Mouse (Mus musculus) hindlimb bud, embryonic 11.5 days (tissue): ENCODE results near the gene Baiap2.

Experiments used
- DNase-seq: peaks from one replicate; pipeline ENCODE4 v3.0.0-alpha.2; 2012; ENCODE audit warnings: low read depth, low spot score; ENCODE audit errors: extremely low spot score

The Baiap2 gene

GRCm38 (mm10) chr11:119919432-119919831 lies 23.1 kb upstream of the Baiap2 start:
- no peak for DNase-seq

DNA sequence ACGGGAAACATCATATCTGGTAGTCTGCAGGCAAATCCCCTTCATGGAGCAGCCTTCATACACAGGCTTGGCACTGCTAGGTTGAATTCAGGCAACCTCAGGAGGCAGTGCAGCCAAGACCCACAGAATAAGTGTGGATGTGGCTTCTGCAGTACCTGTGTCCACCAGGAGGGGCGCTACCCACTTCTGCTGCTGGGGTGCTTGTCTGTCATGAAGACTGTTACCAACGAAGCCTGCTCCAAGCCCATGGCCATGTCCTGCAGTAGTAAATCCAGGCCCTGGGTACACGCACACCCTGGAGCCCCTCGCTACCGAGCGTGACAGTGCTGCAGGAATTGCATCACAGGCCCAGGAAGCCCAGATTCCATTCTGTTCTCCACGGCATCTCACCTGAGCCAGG lies 22.7 kb upstream of the Baiap2 start:
- DNase-seq: no peak

DNA sequence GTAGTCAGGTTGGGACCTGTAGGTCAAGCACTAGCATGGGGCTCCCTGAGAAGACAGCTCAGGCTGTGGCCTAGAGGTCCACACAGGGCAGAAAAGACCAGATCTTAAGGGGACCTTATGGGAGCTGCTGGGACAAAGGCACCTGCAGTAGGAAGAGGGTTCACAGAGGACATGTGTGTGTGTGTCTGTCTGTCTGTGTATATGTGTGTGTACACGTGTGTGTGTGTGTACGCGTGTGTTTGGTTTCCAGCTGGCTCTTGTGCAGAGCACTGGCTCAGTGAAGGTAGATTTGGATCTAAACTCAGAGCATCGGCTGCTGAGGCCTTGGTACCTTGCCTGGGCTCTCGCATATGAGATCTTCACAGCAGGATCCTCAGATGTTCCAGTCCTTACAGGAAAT lies 21.9 kb upstream of the Baiap2 start:
- no peak for DNase-seq

DNA sequence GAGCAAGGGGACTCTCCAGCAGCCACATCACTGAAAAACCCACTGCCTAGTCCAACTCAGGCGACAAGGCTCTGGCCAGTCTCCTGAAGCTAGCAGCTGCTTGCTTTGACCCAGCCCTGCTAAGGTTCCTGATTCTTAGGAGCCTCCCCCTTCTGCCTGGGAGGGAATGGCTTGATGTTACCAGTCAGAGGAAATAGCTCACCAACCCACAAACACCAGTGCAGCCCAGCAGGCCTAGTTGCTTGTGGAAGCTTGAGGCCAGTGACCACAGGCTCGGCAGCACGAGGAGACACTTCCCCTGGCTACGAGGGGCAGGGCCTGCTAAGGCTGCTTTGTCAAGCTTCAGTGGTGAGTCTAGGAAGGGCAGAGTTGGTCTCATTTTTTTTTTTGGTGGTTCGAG lies 17.4 kb upstream of the Baiap2 start:
- DNase-seq: no peak

DNA sequence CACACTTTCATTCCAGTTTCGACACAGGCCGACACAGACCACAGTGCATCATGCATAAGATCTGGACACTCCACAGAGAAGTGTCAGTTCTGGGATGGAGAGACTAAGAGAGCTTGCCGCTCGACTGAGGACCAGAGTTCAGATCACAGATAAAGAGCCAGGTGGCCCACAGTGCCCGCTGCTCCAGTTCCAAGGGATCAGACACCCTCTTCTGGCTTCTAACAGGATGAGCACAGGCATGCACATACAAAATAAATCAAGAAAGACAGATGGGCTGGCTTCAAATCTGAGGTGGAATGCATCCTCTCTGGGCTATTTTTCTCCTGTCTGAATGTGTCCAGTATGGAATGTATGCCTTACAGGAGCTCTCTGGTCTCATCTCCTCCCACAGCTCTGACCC lies 15.8 kb upstream of the Baiap2 start:
- DNase-seq: no peak

DNA sequence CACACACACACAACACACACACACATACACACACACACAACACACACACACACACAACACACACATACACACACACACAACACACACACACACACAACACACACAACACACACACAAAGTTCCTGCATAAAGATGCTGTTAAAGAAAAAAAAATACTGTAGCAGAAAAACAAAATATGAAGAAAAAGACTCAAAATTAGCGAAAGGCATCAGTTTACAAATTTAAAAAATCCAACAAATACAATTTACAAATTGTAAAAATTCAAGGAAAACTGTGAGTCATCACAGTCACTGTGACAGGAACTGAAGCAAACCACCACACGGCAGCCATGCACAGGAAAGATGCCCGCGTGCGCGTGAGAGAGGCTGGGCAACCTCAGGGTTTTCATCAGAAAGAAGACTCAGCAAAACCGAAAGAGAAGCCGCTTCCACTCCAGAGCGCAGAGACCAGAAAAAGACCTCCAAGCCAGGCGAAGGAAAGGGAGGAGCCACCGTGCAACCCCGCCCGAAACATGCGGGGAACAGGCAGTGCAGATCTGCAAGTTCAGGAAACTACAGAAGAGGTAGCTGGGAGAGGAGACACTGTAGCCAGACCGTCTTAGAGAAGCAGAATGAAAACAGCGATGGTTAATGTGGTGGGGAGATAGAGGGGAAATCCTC lies 14.4 kb upstream of the Baiap2 start:
- no peak for DNase-seq

- DNase-seq: no peak
Observed at GRCm38 (mm10) chr11:119929603-119930265, 12.8 kb upstream of the Baiap2 start.

DNA sequence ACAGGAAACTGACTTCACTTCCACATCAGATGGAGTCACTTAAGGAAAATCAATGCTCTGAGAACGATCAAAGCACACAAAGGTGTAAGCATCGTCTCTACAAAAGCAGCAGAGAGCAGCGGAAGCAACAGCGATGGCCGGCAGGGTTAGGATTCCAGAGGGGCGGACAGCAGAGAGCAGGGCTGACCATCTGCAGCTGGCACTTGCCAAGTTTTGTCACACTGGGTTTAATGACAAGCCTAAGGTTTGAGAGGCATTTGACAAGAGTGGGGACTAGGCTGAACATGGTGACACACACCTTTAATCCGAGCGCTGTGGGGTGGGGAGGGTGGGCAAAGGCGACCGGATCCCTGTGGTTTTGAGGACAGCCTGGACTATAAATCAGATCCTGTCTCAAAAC lies 10.8 kb upstream of the Baiap2 start:
- DNase-seq: no peak

DNA sequence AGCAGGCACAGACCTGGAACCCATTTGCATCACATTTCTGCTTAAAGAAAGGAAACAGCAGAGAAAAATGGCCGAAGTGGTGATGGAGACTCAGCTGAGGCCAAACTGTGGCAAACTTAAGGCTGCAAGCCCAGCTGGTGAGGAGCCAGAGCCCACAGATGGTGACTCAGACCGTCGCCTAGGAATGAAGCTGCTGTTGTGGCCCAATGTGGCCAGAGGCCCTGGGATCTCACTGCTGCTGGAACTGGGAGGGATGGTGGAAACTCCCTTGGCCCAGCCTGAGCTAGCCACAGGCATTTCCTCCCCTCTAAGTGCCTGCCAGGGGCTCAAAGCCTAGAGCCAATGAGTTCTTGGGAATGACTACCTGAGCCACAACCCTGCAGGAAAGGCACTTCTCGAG lies 9.4 kb upstream of the Baiap2 start:
- no peak for DNase-seq

GRCm38 (mm10) chr11:119933819-119934583 lies 8.6 kb upstream of the Baiap2 start:
- no peak for DNase-seq

DNA sequence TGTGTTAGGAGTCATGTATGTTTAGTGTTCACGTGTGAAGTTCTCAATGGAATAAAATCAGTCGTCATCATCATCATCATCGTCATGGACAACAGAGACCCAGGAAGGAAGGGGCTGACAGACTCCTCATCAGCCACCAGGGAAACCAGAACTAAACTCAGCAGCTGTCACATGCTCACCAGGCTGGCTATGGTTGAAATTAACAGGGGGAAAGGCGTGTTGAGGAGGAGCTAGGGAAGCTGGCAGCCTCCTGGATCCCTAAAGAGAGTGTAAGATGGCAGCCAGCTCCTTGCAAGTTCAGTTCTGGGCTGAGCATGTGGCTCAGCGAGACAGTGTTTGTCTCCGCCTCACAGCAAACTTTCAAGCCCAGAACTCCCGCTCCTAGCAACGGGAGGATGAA lies 7.8 kb upstream of the Baiap2 start:
- DNase-seq: no peak

DNA sequence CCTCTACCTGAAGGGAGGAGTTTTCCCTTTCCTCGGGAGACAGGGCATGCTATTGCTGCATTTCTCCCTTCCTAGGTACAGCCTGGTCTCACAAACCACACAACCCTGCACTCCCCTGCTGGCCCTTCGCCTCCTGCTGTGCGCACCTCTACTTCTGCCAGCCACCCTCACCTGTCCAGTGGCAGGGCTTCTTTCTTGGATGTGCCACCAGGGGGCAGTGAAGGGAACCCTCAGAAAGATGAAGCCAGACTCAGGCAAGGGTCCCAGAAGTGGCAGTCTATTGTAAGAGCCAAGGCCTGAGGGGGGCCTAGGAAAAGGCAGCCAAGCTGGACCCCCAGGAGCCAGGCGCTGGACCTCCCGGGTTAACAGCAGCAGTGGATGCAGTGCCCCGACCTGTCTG lies 7.1 kb upstream of the Baiap2 start:
- DNase-seq: no peak

GRCm38 (mm10) chr11:119936456-119936855 lies 6.1 kb upstream of the Baiap2 start:
- no peak for DNase-seq

DNA sequence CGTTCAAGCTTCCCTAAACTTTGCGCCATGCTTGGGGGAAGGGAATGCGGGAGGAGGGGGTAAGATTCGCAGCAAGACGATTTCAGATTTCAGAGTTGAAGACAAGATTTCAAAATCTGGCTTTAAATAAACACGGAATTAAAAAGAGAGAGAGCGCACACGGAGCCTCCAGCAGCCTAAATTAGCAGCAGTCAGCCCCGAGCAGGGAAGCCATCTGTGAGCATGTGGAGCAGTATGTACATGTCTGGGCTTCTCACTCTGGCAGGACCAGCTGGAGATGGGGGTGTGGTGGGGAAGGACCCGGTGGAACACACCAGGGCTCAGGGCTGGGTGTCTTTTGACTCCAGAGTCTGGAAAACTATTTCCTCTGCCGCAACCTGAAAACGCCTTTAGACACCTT lies 5.3 kb upstream of the Baiap2 start:
- no peak for DNase-seq

GRCm38 (mm10) chr11:119937772-119938502 lies 4.6 kb upstream of the Baiap2 start:
- DNase-seq: no peak

GRCm38 (mm10) chr11:119939073-119939710 lies 3.4 kb upstream of the Baiap2 start:
- DNase-seq: no peak

- no peak for DNase-seq
Observed at GRCm38 (mm10) chr11:119939711-119940106, 2.9 kb upstream of the Baiap2 start.

DNA sequence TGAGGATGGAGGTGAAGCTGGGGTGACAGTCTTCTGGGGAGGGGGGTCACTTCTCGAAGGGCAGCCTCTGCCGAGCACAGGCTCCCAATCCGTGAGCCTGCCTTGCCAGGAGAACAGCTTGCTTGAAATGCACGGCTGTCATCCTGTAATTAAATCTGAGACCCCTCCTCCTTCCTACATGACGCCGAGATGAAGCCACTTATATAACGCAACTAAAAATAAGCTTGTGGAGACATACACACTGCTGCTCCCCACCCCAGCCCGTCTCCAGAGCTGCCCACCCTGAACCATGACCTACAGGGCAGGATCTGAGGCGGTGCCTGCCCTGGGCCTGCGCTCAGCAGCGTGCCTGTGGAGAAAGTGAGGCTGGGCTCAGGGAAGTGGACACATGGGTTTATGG lies 2.4 kb upstream of the Baiap2 start:
- no peak for DNase-seq

DNA sequence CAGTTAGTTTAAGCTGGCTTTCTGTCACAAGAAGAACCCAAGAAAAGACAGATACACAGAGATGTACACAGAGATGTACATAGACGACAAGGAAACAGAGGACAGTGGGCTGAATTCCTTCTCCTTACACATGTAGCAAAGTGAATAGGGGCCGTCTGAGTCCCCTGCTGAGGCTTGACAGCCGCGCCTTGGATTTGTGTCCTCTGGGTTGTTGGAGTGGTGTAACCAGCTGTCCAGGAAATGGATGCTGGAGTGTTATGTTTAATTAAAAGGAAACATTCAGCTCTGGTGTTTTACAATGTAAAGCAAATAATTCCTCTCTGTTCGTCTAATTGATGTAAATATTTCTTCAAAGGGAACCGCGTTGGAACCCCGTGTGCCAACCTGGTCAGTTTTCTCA lies 769 bp upstream of the Baiap2 start:
- no peak for DNase-seq

- no peak for DNase-seq
Observed at GRCm38 (mm10) chr11:119942201-119942726, 299 bp upstream of the Baiap2 start.
